Mouse (Mus musculus) forebrain, embryonic 15.5 days (tissue): ENCODE measurements around the gene Slc24a1. TPM values are rescaled to one million over a fixed set of nuclear protein-coding genes. Genes with fewer than 3 reads are reported as not detected.
"Not testable (repeated sequence)": the region's sequence is repeated elsewhere in the genome, so short reads cannot be mapped to it uniquely, and the experiment has no call there.

ENCODE experiments used
- ATAC-seq: fragments of 200-750 bp; cut with Nextera tagmentation; replicated peaks from 2 replicates; pipeline ENCODE4 v1.8.0; 2017; ENCODE audit warnings: mild to moderate bottlenecking, moderate TSS enrichment, moderate library complexity
- H3K27ac ChIP-seq: fragments of 300-500 bp; sonication (generic); replicated peaks from 2 replicates; pipeline ENCODE4 v1.5.1; 2015; ENCODE audit warnings: mild to moderate bottlenecking, inconsistent platforms
- H3K27me3 ChIP-seq: fragments of 300-500 bp; sonication (generic); 2 replicates; pipeline ENCODE4 v1.6.1; 2015; ENCODE audit warnings: inconsistent platforms
- H3K36me3 ChIP-seq: fragments of 300-500 bp; sonication (generic); 2 replicates; pipeline ENCODE4 v1.6.1; 2015; ENCODE audit warnings: mild to moderate bottlenecking, inconsistent platforms
- H3K4me1 ChIP-seq: fragments of 300-500 bp; sonication (generic); 2 replicates; pipeline ENCODE4 v1.6.1; 2015; ENCODE audit warnings: inconsistent platforms
- H3K4me2 ChIP-seq: fragments of 300-500 bp; sonication (generic); replicated peaks from 2 replicates; pipeline ENCODE4 v1.6.1; 2015; ENCODE audit warnings: mild to moderate bottlenecking, inconsistent platforms
- H3K4me3 ChIP-seq: fragments of 300-500 bp; sonication (generic); 2 replicates; pipeline ENCODE4 v1.5.1; 2015; ENCODE audit warnings: mild to moderate bottlenecking, inconsistent platforms
- H3K9ac ChIP-seq: fragments of 300-500 bp; sonication (generic); replicated peaks from 2 replicates; pipeline ENCODE4 v1.6.1; 2015; ENCODE audit warnings: mild to moderate bottlenecking, inconsistent platforms
- H3K9me3 ChIP-seq: fragments of 300-500 bp; sonication (generic); 2 replicates; pipeline ENCODE4 v1.6.1; 2016; ENCODE audit warnings: inconsistent platforms
- WGBS: fragments of 180-500 bp; shearing (Covaris S2); methylation state at CpG from one replicate; pipeline ENCODE4 v1.1.7; 2015; ENCODE audit warnings: mixed read lengths; 5-methylcytosine and 5-hydroxymethylcytosine counted together
- polyA plus RNA-seq: library from polyadenylated mRNA; unstranded; fragments of >200 nt; fragmentation: Nextera tagmentation; extraction: Ambion mirVana; gene quantifications from 2 replicates; pipeline ENCODE4 v1.2.1, GENCODE M21; 2015

Slc24a1 gene
- polyA plus RNA-seq = 0.04 and 0.10 TPM in 2 replicates

GRCm38 (mm10) chr9:64951161-64951657, at the start of gene Slc24a1:
Gene Slc24a1, minus strand, starts transcription at chr9:64951607.
- Histone ChIP-seq H3K9ac (no peak within 1 kb of the TSS), H3K4me1 (no peaks in the 10 kb centered on the region), H3K27ac (no peak within 1 kb of the TSS), H3K9me3 (no peaks in the 10 kb centered on the region), H3K36me3 (no peaks in the 10 kb centered on the region), H3K27me3 (peaks cover 4% of the 10 kb centered on the region; the same call in 1 of the 2 replicates), H3K4me3 (no peak within 1 kb of the TSS), H3K4me2 (no peak within 1 kb of the TSS)
- ATAC-seq = no peak
- WGBS = 42% methylated on average over 11 of the region's 11 CpGs

- peaks cover 80% of the 10 kb centered on the region for H3K36me3 ChIP-seq
- H3K4me3 ChIP-seq, ATAC-seq, H3K4me2 ChIP-seq, H3K4me1 ChIP-seq, H3K27me3 ChIP-seq, H3K9me3 ChIP-seq, H3K9ac ChIP-seq, H3K27ac ChIP-seq: not testable (repeated sequence)
- 98% methylated on average over 1 of the region's 1 CpGs for WGBS
These were observed 44.1 kb upstream of the Slc24a1 start for GRCm38 (mm10) chr9:64995464-64995863.

GRCm38 (mm10) chr9:64990291-64990690, 38.9 kb upstream of the Slc24a1 start:
- H3K9me3 ChIP-seq = no peaks in the 10 kb centered on the region
- no peak overlapping the region for H3K4me2 ChIP-seq
- H3K4me1 ChIP-seq = no peaks in the 10 kb centered on the region
- no peak overlapping the region for H3K4me3 ChIP-seq
- 92% methylated on average over 7 of the region's 7 CpGs for WGBS
- no peak overlapping the region for H3K9ac ChIP-seq
- peaks cover 87% of the 10 kb centered on the region for H3K36me3 ChIP-seq
- no peak for ATAC-seq
- H3K27me3 ChIP-seq = no peaks in the 10 kb centered on the region
- no peak overlapping the region for H3K27ac ChIP-seq

GRCm38 (mm10) chr9:64988443-64988842, 37.0 kb upstream of the Slc24a1 start:
- ATAC-seq = no peak
- WGBS = 91% methylated on average over 6 of the region's 6 CpGs

GRCm38 (mm10) chr9:64987651-64988050, 36.2 kb upstream of the Slc24a1 start:
- Histone ChIP-seq H3K9ac (no peak overlapping the region), H3K27me3 (no peaks in the 10 kb centered on the region), H3K4me1 (no peaks in the 10 kb centered on the region), H3K9me3 (no peaks in the 10 kb centered on the region), H3K27ac (no peak overlapping the region), H3K4me3 (no peak overlapping the region), H3K4me2 (no peak overlapping the region), H3K36me3 (peaks cover 92% of the 10 kb centered on the region)
- no peak for ATAC-seq
- WGBS = 92% methylated on average over 2 of the region's 2 CpGs

More at GRCm38 (mm10) chr9:64988443-64988842, 37.0 kb upstream of the Slc24a1 start:
- H3K27ac ChIP-seq = no peak overlapping the region
- no peaks in the 10 kb centered on the region for H3K4me1 ChIP-seq
- no peak overlapping the region for H3K4me2 ChIP-seq
- H3K36me3 ChIP-seq = peaks cover 92% of the 10 kb centered on the region
- H3K9me3 ChIP-seq = no peaks in the 10 kb centered on the region
- H3K27me3 ChIP-seq = no peaks in the 10 kb centered on the region
- H3K9ac ChIP-seq = no peak overlapping the region
- H3K4me3 ChIP-seq = no peak overlapping the region

- no peak overlapping the region for H3K27ac ChIP-seq
- no peak overlapping the region for H3K9ac ChIP-seq
- ATAC-seq = no peak
- no peak overlapping the region for H3K4me2 ChIP-seq
- H3K4me1 ChIP-seq = no peaks in the 10 kb centered on the region
- H3K9me3 ChIP-seq = no peaks in the 10 kb centered on the region
- H3K4me3 ChIP-seq = no peak overlapping the region
- H3K27me3 ChIP-seq = no peaks in the 10 kb centered on the region
- H3K36me3 ChIP-seq = peaks cover 94% of the 10 kb centered on the region
- 90% methylated on average over 9 of the region's 9 CpGs for WGBS
These were observed 34.4 kb upstream of the Slc24a1 start for GRCm38 (mm10) chr9:64985807-64986206.

- no peak for ATAC-seq
- Histone ChIP-seq H3K9ac (no peak overlapping the region), H3K4me3 (no peak overlapping the region), H3K27me3 (no peaks in the 10 kb centered on the region), H3K27ac (no peak overlapping the region), H3K4me2 (no peak overlapping the region), H3K9me3 (no peaks in the 10 kb centered on the region), H3K4me1 (no peaks in the 10 kb centered on the region), H3K36me3 (peaks cover 94% of the 10 kb centered on the region)
- WGBS = 86% methylated on average over 8 of the region's 8 CpGs
These were observed 33.8 kb upstream of the Slc24a1 start for GRCm38 (mm10) chr9:64985037-64985794.

GRCm38 (mm10) chr9:64981904-64982303, 30.5 kb upstream of the Slc24a1 start:
- WGBS = 78% methylated on average over 1 of the region's 1 CpGs
- no peaks in the 10 kb centered on the region for H3K4me1 ChIP-seq
- no peaks in the 10 kb centered on the region for H3K27me3 ChIP-seq
- H3K4me2 ChIP-seq = no peak overlapping the region
- H3K9ac ChIP-seq = no peak overlapping the region
- ATAC-seq = no peak
- no peak overlapping the region for H3K4me3 ChIP-seq
- H3K27ac ChIP-seq = no peak overlapping the region
- H3K9me3 ChIP-seq = no peaks in the 10 kb centered on the region
- H3K36me3 ChIP-seq = peaks cover 93% of the 10 kb centered on the region

GRCm38 (mm10) chr9:64980548-64980947, 29.1 kb upstream of the Slc24a1 start:
- no peaks in the 10 kb centered on the region for H3K4me1 ChIP-seq
- peaks cover 92% of the 10 kb centered on the region for H3K36me3 ChIP-seq
- no peak overlapping the region for H3K9ac ChIP-seq
- no peak overlapping the region for H3K27ac ChIP-seq
- no peak overlapping the region for H3K4me3 ChIP-seq
- no peak for ATAC-seq
- no peaks in the 10 kb centered on the region for H3K27me3 ChIP-seq
- WGBS = 80% methylated on average over 3 of the region's 3 CpGs
- no peak overlapping the region for H3K4me2 ChIP-seq
- no peaks in the 10 kb centered on the region for H3K9me3 ChIP-seq

GRCm38 (mm10) chr9:64960978-64961320, 9.5 kb upstream of the Slc24a1 start:
- peak overlapping the region; percentile 55 for H3K4me2 ChIP-seq
- 0% methylated on average over 17 of the region's 17 CpGs for WGBS
- H3K36me3 ChIP-seq = peaks cover 27% of the 10 kb centered on the region
- ATAC-seq = peak; percentile 80; the same call in 1 of the 2 replicates
- no peaks in the 10 kb centered on the region for H3K27me3 ChIP-seq
- H3K4me1 ChIP-seq = peaks cover 15% of the 10 kb centered on the region
- peak overlapping the region; percentile 84 for H3K9ac ChIP-seq
- no peaks in the 10 kb centered on the region for H3K9me3 ChIP-seq
- peak overlapping the region; percentile 83 for H3K27ac ChIP-seq
- H3K4me3 ChIP-seq = peak overlapping the region; percentile 79

- Histone ChIP-seq H3K27me3 (no peaks in the 10 kb centered on the region), H3K36me3 (peaks cover 21% of the 10 kb centered on the region), H3K9ac (peak within 1 kb of the TSS; percentile 84), H3K4me1 (peaks cover 15% of the 10 kb centered on the region), H3K9me3 (no peaks in the 10 kb centered on the region), H3K4me3 (peak within 1 kb of the TSS; percentile 79), H3K4me2 (peak within 1 kb of the TSS; percentile 55), H3K27ac (peak within 1 kb of the TSS; percentile 83)
- ATAC-seq = peak; percentile 98
- 4% methylated on average over 29 of the region's 29 CpGs for WGBS
These were observed 8.9 kb upstream of the Slc24a1 start, which contains the start of gene Ints14 for GRCm38 (mm10) chr9:64960117-64960977. Gene Ints14, plus strand, starts transcription at chr9:64960905.

- ATAC-seq = no peak
- WGBS = 91% methylated on average over 3 of the region's 3 CpGs
- H3K27me3 ChIP-seq = no peaks in the 10 kb centered on the region
These were observed 5.9 kb upstream of the Slc24a1 start for GRCm38 (mm10) chr9:64957276-64957675.

More at GRCm38 (mm10) chr9:64957276-64957675, 5.9 kb upstream of the Slc24a1 start:
- Histone ChIP-seq H3K36me3 (no peaks in the 10 kb centered on the region), H3K4me3 (no peak overlapping the region), H3K4me2 (no peak overlapping the region), H3K9me3 (no peaks in the 10 kb centered on the region), H3K4me1 (peaks cover 15% of the 10 kb centered on the region), H3K27ac (no peak overlapping the region), H3K9ac (no peak overlapping the region)
